Mouse (Mus musculus) embryonic facial prominence, embryonic 15.5 days (tissue): ENCODE results near the gene Cdc7. TPM values are rescaled to one million over a fixed set of nuclear protein-coding genes. Genes with fewer than 3 reads are reported as not detected.
"Not testable (repeated sequence)": the region's sequence is repeated elsewhere in the genome, so short reads cannot be mapped to it uniquely, and the experiment has no call there.

ENCODE experiments used
- ATAC-seq: fragments of 200-750 bp; cut with Nextera tagmentation; 2 replicates; pipeline ENCODE4 v1.8.0; 2017; ENCODE audit warnings: low read depth, moderate TSS enrichment; ENCODE audit not compliant: insufficient number of reproducible peaks, low FRiP score, low TSS enrichment
- H3K27ac ChIP-seq: fragments of 300-500 bp; sonication (generic); replicated peaks from 2 replicates; pipeline ENCODE4 v1.5.1; 2015; ENCODE audit warnings: mild to moderate bottlenecking, inconsistent platforms
- H3K27me3 ChIP-seq: fragments of 300-500 bp; sonication (generic); 2 replicates; pipeline ENCODE4 v1.6.1; 2015; ENCODE audit warnings: inconsistent platforms
- H3K36me3 ChIP-seq: fragments of 300-500 bp; sonication (generic); 2 replicates; pipeline ENCODE4 v1.6.1; 2015; ENCODE audit warnings: mild to moderate bottlenecking, inconsistent platforms
- H3K4me1 ChIP-seq: fragments of 300-500 bp; sonication (generic); 2 replicates; pipeline ENCODE4 v1.6.1; 2015; ENCODE audit warnings: inconsistent platforms
- H3K4me2 ChIP-seq: fragments of 300-500 bp; sonication (generic); replicated peaks from 2 replicates; pipeline ENCODE4 v1.6.1; 2015; ENCODE audit warnings: mild to moderate bottlenecking, inconsistent platforms
- H3K4me3 ChIP-seq: fragments of 300-500 bp; sonication (generic); replicated peaks from 2 replicates; pipeline ENCODE4 v1.5.1; 2015; ENCODE audit warnings: mild to moderate bottlenecking, inconsistent platforms
- H3K9ac ChIP-seq: fragments of 300-500 bp; sonication (generic); 2 replicates; pipeline ENCODE4 v1.6.1; 2015; ENCODE audit warnings: inconsistent platforms
- H3K9me3 ChIP-seq: fragments of 300-500 bp; sonication (generic); replicated peaks from 2 replicates; pipeline ENCODE4 v1.6.1; 2016; ENCODE audit warnings: inconsistent platforms
- WGBS: fragments of 180-500 bp; shearing (Covaris S2); methylation state at CpG from one replicate; pipeline ENCODE4 v1.1.7; 2015; 5-methylcytosine and 5-hydroxymethylcytosine counted together
- polyA plus RNA-seq: library from polyadenylated mRNA; unstranded; fragments of >200 nt; fragmentation: Nextera tagmentation; extraction: Ambion mirVana; gene quantifications from 2 replicates; pipeline ENCODE4 v1.2.1, GENCODE M21; 2015

Gene Cdc7
- polyA plus RNA-seq, 1 experiment from 2014 or later: 38.3 TPM

- Histone ChIP-seq H3K27ac (no peak overlapping the region), H3K27me3 (no peaks in the 10 kb centered on the region), H3K4me3 (no peak overlapping the region), H3K4me1 (peaks cover 12% of the 10 kb centered on the region), H3K4me2 (no peak overlapping the region), H3K9me3 (no peaks in the 10 kb centered on the region), H3K9ac (no peak overlapping the region), H3K36me3 (peaks cover 18% of the 10 kb centered on the region)
- 85% methylated on average over 3 of the region's 3 CpGs for WGBS
- no peak for ATAC-seq
These were observed 2.3 kb downstream of the Cdc7 start for GRCm38 (mm10) chr5:106966443-106966842.

- WGBS: 87% methylated on average over 1 of the region's 1 CpGs
- no peak for ATAC-seq
- Histone ChIP-seq H3K4me3 (no peak overlapping the region), H3K4me2 (no peak overlapping the region), H3K27ac (no peak overlapping the region), H3K36me3 (peaks cover 24% of the 10 kb centered on the region), H3K4me1 (peaks cover 12% of the 10 kb centered on the region), H3K9me3 (no peaks in the 10 kb centered on the region), H3K9ac (no peak overlapping the region), H3K27me3 (no peaks in the 10 kb centered on the region)
These were observed 3.5 kb downstream of the Cdc7 start for GRCm38 (mm10) chr5:106967578-106967977.

GRCm38 (mm10) chr5:106973883-106974282, 9.8 kb downstream of the Cdc7 start:
- H3K27ac ChIP-seq: no peak overlapping the region
- H3K36me3 ChIP-seq: peaks cover 65% of the 10 kb centered on the region
- ATAC-seq: no peak
- H3K9me3 ChIP-seq: no peaks in the 10 kb centered on the region
- no peak overlapping the region for H3K9ac ChIP-seq
- no peak overlapping the region for H3K4me3 ChIP-seq
- H3K4me1 ChIP-seq: peaks cover 4% of the 10 kb centered on the region; the same call in 1 of the 2 replicates
- H3K27me3 ChIP-seq: no peaks in the 10 kb centered on the region
- WGBS: 85% methylated on average over 7 of the region's 7 CpGs
- no peak overlapping the region for H3K4me2 ChIP-seq

- WGBS: 54% methylated on average over 7 of the region's 7 CpGs
These were observed 15.0 kb downstream of the Cdc7 start for GRCm38 (mm10) chr5:106979156-106979555.

GRCm38 (mm10) chr5:106982298-106982952, 18.3 kb downstream of the Cdc7 start:
- Histone ChIP-seq H3K9ac (no peak overlapping the region), H3K27ac (no peak overlapping the region), H3K4me2 (no peak overlapping the region), H3K4me3 (no peak overlapping the region), H3K4me1 (peaks cover 4% of the 10 kb centered on the region; the same call in 1 of the 2 replicates), H3K9me3 (no peaks in the 10 kb centered on the region), H3K27me3 (no peaks in the 10 kb centered on the region), H3K36me3 (peaks cover 30% of the 10 kb centered on the region)
- no peak for ATAC-seq
- WGBS: 72% methylated on average over 7 of the region's 7 CpGs

More at GRCm38 (mm10) chr5:106979156-106979555, 15.0 kb downstream of the Cdc7 start:
- H3K4me2 ChIP-seq: no peak overlapping the region
- ATAC-seq: no peak
- H3K4me1 ChIP-seq: peaks cover 4% of the 10 kb centered on the region; the same call in 1 of the 2 replicates
- no peak overlapping the region for H3K9ac ChIP-seq
- no peak overlapping the region; the same call in 1 of the 2 replicates for H3K27ac ChIP-seq
- peaks cover 51% of the 10 kb centered on the region for H3K36me3 ChIP-seq
- H3K27me3 ChIP-seq: no peaks in the 10 kb centered on the region
- no peaks in the 10 kb centered on the region for H3K9me3 ChIP-seq
- H3K4me3 ChIP-seq: no peak overlapping the region

GRCm38 (mm10) chr5:106984934-106985333, 20.8 kb downstream of the Cdc7 start:
- H3K4me2 ChIP-seq, H3K9ac ChIP-seq, H3K27me3 ChIP-seq, H3K4me1 ChIP-seq, H3K27ac ChIP-seq, ATAC-seq, H3K4me3 ChIP-seq, H3K9me3 ChIP-seq: not testable (repeated sequence)
- H3K36me3 ChIP-seq: peaks cover 17% of the 10 kb centered on the region
- 88% methylated on average over 3 of the region's 3 CpGs for WGBS

GRCm38 (mm10) chr5:106985594-106985993, 21.5 kb downstream of the Cdc7 start:
- H3K36me3 ChIP-seq: peaks cover 12% of the 10 kb centered on the region
- no peak overlapping the region for H3K4me2 ChIP-seq
- WGBS: 46% methylated on average over 2 of the region's 2 CpGs
- no peak overlapping the region for H3K27ac ChIP-seq
- peaks cover 9% of the 10 kb centered on the region for H3K4me1 ChIP-seq
- H3K27me3 ChIP-seq: no peaks in the 10 kb centered on the region
- no peak for ATAC-seq
- no peaks in the 10 kb centered on the region for H3K9me3 ChIP-seq
- no peak overlapping the region for H3K4me3 ChIP-seq
- no peak overlapping the region for H3K9ac ChIP-seq

GRCm38 (mm10) chr5:106989181-106989580, 25.1 kb downstream of the Cdc7 start:
- 52% methylated on average over 8 of the region's 8 CpGs for WGBS
- peaks cover 19% of the 10 kb centered on the region for H3K4me1 ChIP-seq
- ATAC-seq: no peak
- H3K27me3 ChIP-seq: no peaks in the 10 kb centered on the region
- 0 out of 2 replicates have a peak overlapping the region, but pooled peaks have one; percentile 3 for H3K27ac ChIP-seq
- no peak overlapping the region for H3K4me3 ChIP-seq
- H3K4me2 ChIP-seq: no peak overlapping the region
- no peaks in the 10 kb centered on the region for H3K9me3 ChIP-seq
- peaks cover 4% of the 10 kb centered on the region for H3K36me3 ChIP-seq
- H3K9ac ChIP-seq: no peak overlapping the region

GRCm38 (mm10) chr5:106989786-106990185, 25.7 kb downstream of the Cdc7 start:
- Histone ChIP-seq H3K9ac (no peak overlapping the region), H3K27me3 (no peaks in the 10 kb centered on the region), H3K4me2 (no peak overlapping the region), H3K4me3 (no peak overlapping the region), H3K27ac (no peak overlapping the region), H3K36me3 (no peaks in the 10 kb centered on the region), H3K9me3 (no peaks in the 10 kb centered on the region), H3K4me1 (peaks cover 23% of the 10 kb centered on the region)
- ATAC-seq: no peak
- 62% methylated on average over 12 of the region's 12 CpGs for WGBS

- Histone ChIP-seq H3K27me3 (no peaks in the 10 kb centered on the region), H3K9me3 (no peaks in the 10 kb centered on the region), H3K4me3 (no peak overlapping the region), H3K9ac (no peak overlapping the region), H3K27ac (no peak overlapping the region; the same call in 1 of the 2 replicates), H3K4me2 (0 out of 2 replicates have a peak overlapping the region, but pooled peaks have one; percentile 21), H3K36me3 (no peaks in the 10 kb centered on the region), H3K4me1 (peaks cover 25% of the 10 kb centered on the region)
- WGBS: 31% methylated on average over 14 of the region's 14 CpGs
- peak; percentile 58; the same call in 1 of the 2 replicates for ATAC-seq
These were observed 26.6 kb downstream of the Cdc7 start for GRCm38 (mm10) chr5:106990639-106991299.

- Histone ChIP-seq H3K4me2 (no peak overlapping the region), H3K36me3 (no peaks in the 10 kb centered on the region), H3K9ac (no peak overlapping the region), H3K4me1 (peaks cover 29% of the 10 kb centered on the region), H3K9me3 (no peaks in the 10 kb centered on the region), H3K4me3 (no peak overlapping the region), H3K27me3 (no peaks in the 10 kb centered on the region), H3K27ac (0 out of 2 replicates have a peak overlapping the region, but pooled peaks have one; percentile 2)
- 47% methylated on average over 8 of the region's 8 CpGs for WGBS
- 0 out of 2 replicates have a peak, but pooled peaks have one; percentile 2 for ATAC-seq
These were observed 27.3 kb downstream of the Cdc7 start for GRCm38 (mm10) chr5:106991300-106991929.
